Mouse (Mus musculus): ENCODE results near the gene Camk1d.
"Not testable (repeated sequence)": the region's sequence is repeated elsewhere in the genome, so short reads cannot be mapped to it uniquely, and the experiment has no call there.

The Camk1d gene

DNA sequence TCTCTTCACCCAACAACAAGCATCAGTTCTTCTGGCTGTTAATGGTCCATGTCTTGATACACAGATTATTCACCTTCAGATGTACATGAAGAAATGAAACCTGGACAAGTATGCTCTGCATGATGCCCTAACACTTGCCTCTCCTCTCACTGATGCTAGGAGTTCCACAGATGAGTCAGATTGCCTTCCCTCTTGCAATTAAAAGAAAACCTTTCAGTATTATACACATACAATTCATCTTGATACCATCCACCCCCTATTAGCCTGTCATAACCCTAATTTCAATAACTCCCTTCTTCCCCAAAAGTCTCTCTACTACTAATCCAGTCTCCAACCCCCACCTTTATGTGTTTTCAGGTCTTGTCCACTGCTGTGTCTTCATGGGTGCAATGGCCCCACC, 321.4 kb downstream of the Camk1d start:
- no peak for DNase-seq

DNA sequence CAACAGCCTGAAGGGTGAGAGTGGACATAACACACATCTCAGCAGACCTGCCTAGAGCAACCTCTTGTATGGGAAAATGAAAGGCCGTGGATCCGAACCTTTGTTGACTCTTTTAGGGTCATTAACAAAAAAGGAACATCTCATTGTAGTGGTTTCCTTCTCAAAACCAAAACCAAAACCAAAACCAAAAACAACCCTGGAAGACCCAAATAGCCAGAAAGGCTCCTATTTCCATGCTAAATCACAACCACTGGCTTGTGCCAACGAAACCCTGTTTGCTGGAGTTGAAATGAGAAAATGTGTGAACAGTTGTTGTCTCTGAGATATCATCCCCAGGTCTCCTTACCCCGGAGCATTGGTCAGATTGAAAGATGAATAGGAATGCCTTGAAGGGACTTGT, 321.8 kb downstream of the Camk1d start:
- no peak for DNase-seq

DNA sequence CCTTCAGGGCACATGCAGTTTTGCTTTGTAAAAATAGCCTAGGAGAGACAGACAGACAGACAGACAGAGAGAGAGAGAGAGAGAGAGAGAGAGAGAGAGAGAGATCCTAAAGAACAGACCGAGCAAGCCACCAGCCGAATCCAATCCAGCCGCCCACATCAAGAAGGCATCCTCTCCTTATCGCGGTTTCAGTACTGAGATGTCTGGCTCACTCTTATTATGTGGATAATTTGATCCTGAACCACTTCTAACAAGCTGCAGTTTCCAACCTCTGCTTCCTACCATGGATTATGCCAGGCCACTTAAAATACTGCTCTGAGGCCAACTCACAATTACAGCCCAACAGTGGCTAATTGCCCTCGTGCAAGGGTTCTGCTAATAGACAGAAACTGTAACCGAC, 325.9 kb downstream of the Camk1d start:
- DNase-seq, result no peak

DNA sequence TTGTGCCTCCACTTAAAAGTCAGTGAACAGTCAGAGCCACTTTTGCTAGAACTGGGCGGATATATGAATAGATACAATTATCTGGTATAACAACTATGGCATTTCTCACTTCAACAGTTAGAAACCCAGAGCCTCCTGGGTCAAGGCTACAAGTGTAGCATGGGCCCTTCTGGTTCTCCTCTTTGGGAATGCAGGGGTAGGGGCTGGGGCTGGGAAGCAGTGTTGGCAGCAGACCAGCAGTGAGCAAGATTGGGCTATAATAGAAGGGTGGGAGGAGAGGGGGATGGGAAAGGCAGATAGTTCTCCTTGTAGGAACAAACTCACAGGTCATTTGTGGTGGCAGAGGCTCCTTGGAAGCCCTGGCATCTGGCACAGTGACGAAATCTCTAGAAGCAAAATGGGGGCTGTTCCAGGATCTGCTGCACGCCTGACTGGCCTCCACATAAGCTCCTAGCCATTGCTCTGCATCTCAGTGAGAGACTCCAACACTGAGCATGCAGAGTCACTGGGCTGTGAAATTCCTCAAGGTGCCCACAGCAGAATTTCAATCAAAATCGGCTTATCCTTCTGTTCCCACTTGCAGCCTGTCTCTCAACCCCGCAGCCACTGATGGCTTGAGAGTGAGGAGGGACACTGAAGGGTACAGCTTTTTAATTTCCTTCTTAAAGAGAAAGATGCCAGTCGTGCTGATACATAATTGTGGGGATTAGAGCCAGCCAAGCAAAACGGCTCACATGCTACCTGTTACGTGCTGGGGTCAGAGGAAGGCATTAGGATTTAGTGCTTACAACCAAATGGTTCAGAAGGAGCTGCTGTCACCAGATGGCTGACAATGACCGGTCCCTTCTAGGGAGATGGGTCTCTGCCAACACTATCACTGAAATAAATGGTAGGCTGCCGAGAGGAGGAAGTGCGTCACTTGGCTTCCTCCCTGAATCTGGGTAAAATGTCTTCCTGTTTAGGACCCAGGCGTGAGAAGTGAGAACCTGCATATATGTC, 332.3 kb downstream of the Camk1d start:
- DNase-seq, result peak; percentile 44 to 56

DNA sequence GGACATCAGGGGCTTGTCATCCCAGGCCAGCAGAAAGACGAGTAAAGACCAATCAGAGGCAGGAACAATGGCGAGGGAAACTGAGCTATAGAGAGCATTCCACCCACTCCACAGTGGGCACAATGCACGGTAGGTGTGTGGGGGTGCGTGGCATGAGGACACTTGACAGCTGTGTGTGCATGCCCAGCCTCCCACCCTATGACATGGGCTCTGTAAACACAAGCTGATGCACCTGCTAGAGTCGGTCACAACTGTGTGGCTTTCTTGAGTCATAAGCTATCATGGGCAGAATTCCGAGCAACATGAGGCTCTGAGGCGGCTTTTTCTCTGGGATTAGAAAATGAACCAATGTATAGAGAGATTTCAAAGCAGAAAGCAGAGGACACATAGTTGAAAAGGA, 333.3 kb downstream of the Camk1d start:
- DNase-seq, result no peak

DNA sequence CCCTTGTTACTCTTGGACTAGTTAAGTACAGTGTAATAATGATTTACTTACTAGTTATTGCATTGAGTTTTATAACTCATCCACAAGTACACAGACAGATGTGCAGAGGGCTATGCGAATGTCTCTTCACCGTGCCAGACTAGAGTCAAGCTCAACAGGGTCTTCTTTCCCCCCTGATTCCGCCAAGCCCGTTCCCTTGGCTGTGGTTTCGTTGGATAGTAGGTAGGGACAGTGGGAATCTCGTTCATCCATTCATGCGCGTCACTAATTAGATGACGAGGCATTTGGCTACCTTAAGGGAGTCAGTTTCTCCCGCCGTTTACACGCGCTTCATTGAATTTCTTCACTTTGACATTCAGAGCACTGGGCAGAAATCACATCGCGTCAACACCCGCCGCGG, 335.4 kb downstream of the Camk1d start:
- not testable (repeated sequence) for DNase-seq

DNA sequence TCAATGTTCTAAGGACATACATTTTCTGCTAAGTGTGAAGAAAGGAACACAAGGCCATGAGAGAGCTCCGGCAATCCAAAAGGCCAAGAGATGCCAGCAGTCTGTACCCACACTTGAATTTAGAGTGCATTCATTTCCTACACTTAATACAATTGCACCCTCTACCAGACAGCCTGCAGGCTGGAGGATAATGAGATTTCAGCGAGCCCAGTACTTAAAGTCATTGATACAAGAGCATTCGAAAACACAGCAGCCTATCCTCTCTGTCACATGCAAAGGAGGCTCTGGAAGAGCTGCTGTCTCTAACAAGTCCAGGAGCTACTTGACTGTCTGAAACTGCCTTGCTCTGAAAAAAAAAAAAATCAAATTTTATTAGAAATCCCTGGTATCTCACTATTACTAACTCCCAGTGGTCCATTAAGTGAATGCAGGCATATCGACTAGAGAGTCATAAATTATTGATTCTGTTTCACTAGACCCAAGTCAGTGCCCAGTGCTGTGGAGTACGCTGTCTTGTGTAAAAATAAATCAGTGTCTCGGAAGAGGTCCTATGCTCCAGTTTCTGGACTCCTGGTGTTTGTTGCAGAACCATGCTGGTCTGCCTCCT, 336.1 kb downstream of the Camk1d start:
- DNase-seq, result no peak

DNA sequence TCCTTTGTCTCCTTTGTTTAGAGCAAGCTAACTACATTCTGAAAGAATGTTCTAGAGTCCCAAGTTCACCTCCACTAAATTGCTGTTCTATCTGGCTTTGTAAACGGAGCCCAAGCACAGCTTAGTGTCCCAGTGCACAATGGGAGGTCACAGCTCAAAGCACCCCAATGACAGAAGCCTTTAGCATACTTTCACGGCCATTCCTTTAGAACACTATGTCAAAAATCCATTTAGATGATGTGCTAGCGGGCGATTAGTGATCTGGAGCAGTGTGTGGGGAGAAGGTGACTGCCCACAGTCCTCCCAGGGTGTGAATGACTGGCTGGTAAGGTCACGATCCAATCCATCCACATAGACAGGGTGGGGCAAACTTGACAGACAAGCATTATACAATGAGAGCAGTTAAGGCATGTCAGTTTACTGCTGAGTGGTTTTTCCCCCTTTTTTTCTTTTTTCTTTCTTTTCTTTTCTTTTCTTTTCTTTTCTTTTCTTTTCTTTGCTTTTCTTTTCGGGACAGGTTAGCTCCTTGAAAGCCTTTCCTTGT, 341.4 kb downstream of the Camk1d start:
- no peak for DNase-seq

DNA sequence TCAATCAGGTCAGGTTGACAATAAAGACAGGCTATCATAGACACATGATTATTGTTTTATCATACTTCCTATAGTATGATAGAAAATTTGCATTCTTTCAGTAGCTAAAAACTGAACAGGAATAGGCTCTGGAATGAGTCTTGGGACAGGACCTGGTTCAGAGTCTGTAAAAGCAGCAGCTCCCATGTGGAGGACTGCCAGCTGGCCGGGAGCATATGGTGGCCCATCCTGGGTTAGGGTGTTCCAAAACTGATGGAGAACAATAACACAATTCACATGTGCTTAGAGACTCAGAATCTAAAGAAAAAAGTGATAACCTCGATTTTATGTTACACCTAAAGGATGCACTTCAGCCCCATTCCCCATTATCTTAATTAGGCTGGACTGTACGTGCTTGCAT, 343.0 kb downstream of the Camk1d start:
- peak; percentile 54 to 71 for DNase-seq

DNA sequence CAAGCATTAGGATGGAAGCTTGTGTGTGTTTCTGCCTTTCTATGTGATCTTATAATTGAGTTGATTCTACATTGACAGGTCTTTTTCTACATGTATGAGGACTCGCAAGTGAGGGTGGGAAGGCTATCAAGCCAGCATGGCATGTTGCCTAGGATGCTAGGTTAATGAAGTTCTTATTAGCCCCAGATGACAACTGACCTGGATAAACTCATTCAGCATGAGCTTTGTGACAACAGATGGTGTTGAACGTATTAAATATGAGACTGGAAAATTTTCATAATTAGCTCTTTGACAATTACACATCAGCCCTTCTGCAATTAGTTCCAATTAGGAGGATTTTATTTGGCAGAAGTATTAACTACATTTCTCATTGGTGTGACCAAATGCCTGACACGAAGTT, 343.7 kb downstream of the Camk1d start:
- DNase-seq, result peak; percentile 28 to 63

DNA sequence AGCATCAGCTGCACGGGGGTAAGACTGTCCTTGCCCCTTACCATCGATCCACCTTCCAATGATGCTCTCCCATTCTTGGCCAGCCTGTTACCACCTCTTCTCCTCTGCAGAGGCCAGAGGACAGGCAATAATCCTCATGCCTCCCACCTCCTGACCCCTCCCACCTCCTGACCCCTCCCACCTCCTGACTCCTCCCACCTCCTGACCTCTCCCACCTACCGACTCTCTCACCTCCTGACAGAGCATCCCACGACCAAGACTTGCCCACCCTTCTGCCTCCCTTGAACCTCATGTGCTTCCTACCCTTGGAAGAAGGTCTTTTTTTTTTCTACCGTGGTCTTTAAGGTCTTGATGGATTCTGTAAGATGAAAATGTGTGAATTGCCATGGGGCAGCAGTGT, 350.5 kb downstream of the Camk1d start:
- DNase-seq, result no peak

DNA sequence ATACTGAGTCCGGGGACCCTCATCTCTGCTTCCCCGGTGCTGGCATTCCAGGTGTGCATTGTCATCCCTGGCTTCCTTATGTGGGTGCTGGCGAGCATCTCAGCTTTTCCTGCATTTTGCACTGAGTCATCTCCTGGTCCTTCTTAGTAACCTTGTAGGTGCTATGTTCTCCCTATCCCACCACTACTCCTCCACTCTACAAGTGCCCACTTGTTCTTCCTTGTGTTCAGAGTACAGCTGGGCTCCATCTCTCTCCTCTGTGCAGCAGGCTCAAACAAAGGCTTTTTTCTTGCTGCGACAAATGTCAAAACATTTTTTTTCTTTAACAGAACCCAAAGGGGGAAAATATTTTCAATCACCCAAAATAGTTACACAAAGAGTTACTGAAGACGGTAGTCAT, 356.3 kb downstream of the Camk1d start:
- no peak for DNase-seq

DNA sequence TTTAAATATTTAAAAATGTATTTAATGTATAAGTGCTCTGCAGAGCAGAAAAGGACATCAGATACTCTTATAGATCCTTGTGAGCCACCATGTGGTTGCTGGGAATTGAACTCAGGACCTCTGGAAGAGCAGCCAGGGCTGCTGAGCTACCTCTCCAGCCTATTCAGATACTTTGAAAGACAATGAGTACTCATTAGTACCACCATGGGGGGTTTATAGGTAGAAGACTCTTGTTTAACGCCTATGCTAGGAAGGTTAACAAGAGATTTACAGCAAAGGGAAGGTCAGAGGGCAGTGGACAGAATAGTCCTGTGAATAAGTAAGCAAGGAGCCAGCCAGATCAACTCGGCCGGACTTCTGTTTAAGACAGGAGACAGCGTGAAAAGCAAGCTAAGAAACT, 357.3 kb downstream of the Camk1d start:
- no peak for DNase-seq

DNA sequence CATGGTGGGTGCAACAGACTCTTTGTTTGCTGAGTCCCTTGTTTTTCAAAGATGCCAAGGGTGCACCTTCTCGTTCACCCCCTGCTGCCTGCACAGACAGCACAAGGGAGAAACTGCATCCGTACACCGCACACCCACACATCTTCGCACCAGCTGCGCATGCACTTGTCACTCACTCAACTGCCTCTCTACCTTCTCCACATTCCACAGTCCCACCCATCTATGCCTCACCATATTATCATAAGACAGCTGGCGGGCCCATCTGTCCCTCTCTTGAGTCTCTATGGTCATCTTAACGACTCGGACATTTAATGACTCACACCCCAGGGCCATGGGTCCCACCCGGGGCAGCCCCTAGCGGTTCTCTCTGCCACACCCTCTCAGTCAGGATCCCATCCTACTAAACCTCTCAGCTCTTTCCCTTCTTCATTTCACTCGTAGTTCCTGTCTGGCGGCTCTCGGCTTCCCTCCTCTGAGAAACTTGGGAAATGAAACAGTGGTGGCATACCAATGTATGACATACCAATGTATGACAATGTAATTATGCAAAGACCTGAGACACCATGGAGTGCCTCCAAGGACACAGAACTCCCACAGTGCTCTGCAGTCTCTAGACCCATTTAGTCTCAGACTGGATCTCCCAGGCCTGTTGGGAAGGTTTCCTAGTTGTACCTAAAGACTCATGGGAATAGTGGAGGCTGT, 361.3 kb downstream of the Camk1d start:
- DNase-seq, result no peak

DNA sequence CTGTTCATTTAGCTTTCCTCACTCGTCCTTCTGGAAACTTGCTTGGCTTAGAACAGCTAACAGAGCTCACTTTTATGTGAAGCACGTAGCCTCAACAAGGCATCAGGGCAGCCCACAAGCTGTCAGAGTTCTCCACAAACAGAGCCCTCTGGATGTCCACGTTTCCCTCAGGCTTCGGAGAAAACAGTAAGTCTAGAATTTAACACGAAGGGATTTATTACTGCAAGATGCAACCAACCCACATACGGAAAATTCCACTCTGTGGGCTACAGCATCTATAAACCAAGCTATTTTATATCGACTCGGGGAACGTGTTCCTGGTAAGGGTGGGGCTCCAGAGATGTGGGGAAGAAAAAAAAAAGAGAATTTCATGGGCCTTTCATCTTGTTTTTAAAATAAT, 369.0 kb downstream of the Camk1d start:
- DNase-seq, result no peak

DNA sequence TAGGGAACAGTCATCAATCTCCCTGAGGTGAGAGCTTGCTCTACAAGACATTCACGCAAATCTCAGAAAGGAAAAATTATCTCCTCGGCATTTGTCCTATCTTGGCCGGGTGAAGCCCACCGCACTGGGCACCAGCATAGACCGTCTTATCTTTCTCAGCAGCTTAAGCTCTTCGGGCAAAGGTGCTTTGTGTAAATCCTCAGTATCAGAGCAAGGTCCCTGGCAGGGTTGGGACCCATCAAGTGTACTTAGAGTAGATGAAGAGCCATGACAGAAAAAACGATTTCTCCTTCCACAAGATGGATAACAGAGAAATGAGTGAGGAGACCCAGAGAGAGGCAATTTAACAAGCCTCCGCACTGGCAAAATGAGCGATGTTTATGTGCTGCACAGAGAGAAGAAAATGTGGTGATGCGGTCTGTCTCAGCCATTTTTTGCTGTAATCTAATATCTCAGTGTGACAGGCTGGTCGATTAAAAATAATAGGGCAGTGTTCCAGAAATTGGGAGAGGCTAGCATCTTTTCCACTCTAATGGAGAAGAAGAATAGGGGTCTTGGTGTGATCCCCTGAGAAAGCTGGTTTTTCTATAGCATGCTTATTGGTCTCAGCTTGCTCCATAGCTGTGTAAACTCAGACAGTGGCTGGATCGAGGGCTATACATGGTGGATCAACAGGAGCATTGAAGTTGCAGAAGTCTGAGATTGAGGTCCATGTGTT, 386.6 kb downstream of the Camk1d start:
- no peak for DNase-seq

DNA sequence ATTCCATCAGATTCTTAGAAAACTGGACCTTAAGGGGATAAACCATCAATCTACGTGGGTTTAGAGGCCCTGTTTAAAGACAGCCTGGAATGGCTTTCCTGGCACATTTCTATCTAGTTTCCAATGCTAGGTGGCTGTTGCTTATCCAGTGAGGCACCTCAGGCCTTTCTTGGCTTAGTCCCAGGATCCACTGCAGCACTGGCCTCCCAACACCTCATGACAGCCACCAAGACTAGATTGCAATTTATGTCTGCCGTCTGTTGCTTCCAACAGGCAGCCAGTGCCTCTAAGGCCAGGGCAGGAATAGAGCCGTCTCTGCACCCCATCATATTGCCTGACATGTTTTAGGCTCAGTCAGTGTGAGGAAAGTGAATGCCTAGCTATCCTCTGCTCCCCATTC, 389.5 kb downstream of the Camk1d start:
- DNase-seq, result peak; percentile 19 to 47

DNA sequence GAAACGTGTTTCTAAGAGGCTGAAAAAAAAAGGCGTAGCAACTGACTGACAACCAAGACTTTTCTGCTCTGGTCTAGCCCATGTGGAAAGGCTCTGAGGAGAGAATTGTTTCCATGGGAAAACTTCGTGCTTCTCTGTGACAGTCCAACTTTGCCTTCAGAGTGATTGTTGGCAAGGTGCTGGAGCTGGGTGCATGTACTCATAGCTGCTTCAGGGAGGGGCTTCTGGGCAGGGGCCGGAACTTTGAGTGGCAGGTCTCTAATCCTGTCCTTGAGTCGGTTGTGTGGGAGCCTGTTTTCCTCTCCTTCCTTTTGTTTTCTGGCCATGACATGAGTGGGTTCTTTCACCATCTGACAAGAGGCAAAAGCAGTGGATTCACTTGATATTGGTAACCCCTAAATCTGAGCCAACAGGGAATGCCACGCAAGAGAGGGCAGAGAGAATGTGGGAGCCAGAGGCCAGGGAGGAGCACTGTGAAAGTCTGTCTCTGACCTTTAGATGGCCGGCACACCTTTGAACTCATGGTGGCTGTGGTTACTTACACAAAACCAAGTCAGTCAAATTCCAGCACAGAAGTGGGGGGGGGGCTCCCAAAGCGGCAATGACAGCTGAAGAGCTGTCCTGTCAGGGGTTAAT, 392.5 kb downstream of the Camk1d start:
- no peak for DNase-seq

DNA sequence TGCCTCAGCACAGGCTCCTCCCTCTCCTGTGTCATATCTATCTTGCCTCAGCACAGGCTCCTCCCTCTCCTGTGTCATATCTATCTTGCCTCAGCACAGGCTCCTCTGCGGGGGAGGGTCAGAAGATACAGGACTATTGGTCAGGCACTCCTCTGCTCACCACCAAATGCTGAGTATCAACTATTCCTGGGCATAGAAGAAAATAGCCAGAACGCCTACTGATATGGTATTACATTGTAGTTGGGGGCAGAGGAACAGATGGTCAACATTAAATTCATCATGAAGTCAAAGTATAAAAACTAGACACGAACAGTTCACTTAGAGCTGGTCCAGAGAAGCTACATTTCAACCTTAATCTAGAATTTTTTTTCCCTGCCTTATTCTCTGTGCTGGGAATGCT, 395.2 kb downstream of the Camk1d start:
- DNase-seq, result no peak

DNA sequence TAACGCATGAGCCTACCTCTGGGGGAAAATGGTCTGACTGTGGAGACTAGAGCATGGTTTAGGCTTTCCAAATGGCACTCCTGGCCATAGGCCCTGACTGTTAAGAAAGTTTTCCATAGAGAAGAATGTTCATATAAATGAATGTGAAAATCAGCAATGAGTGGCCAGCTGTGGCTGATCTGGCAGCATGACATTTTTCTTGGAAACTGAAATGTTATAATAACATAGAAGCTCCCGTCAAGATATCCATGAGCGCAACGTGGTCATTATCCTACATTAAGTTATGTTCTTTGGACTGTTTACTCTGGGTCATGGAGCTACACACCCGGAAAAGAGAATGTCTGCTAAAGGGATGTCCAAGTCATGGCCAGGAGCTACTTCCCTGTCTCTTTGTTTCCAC, 397.6 kb downstream of the Camk1d start:
- no peak for DNase-seq

DNA sequence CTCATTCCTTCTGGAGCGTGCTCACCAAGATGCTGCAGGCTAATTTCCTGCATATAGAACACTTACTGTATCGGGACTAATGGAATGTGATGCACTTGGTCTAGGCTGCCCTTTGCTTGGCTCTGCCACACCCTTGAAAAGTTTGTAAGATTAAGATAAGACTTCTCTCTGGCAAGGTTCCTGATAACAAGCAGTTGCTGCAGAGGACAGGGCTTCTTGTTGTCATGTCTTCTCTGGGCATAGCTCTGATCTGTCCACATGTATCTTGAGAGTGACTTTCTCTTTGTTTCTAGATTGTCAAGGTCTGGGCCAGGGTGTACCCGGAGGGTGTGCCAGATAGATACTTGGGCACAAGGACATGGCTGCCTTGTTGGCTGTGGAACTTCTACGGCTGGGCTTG, 398.1 kb downstream of the Camk1d start:
- DNase-seq, result no peak

DNA sequence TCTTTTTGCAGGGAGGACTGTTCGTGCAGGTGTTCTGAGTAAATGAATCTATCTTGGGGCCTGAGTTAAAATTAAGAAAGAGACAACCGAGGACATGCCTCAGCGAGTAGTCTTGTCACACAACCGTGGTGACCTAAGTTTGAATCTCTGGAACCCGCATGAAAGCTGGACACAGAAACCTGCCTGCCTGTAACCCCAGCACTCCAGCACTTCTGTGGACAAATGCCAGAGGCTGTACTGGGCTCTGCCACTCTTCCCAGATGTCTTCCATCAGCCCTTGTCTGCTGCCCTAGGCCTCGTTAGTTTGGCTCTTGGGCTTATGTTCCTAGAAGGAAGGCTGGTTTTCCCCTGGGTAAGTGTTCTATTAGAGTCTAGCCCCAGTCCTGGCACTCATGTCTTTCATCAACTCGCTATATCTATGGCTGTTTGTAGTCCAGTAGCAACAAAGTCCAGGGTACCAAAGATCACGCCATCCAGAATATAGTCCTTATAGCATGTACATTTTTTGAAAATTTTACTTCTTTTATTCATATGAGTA, 399.0 kb downstream of the Camk1d start:
- DNase-seq, result no peak

Data from cerebellum, postnatal 25 days (tissue).